Mouse (Mus musculus): ENCODE data around the gene H2-DMa.

- TF ChIP-seq CTCF (conservative IDR thresholded peaks at IDR 0.05; ENCODE audit: low read length) = no peak
- no peak for TF ChIP-seq NANOG (IDR thresholded peaks at IDR 0.05; ENCODE audit: borderline replicate concordance, low read length)
Observed at GRCm38 (mm10) chr17:34119249-34120179, at the start of gene H2-DMa.
